Mouse (Mus musculus): ENCODE measurements around the gene Cdkl2. TPM values are rescaled to one million over a fixed set of nuclear protein-coding genes. Genes with fewer than 3 reads are reported as not detected.
A peak's percentile ranks its signal among the peaks of the same experiment; 100 is the strongest.

Gene Cdkl2
- total and polyA plus RNA-seq, 3 experiments: 0.51 to 1.0 (median 0.54) TPM

- no peak overlapping the region for H3K9ac ChIP-seq (ENCODE audit: insufficient read depth, low read depth)
- H3K4me3 ChIP-seq (replicated peaks in 1 of 3; ENCODE audit: low read depth in 2 of 3, low read length in 2 of 3, poor library complexity in 1 of 3): no peak overlapping the region
- H3K27me3 ChIP-seq (replicated peaks): no peaks in the 10 kb centered on the region
- no peaks in the 10 kb centered on the region for H3K9me3 ChIP-seq (replicated peaks; ENCODE audit: low read length)
- no peak overlapping the region for H3K27ac ChIP-seq (ENCODE audit: insufficient read depth, low read depth)
- TF ChIP-seq MAZ (IDR thresholded peaks at IDR 0.05; ENCODE audit: low read depth, low read length): no peak
- no peak for TF ChIP-seq ZC3H11A (IDR thresholded peaks at IDR 0.05; ENCODE audit: low read depth, low read length)
- TF ChIP-seq NRF1 (IDR thresholded peaks at IDR 0.05; ENCODE audit: low read depth, low read length): no peak
- no peak for TF ChIP-seq JUND (conservative IDR thresholded peaks at IDR 0.05; ENCODE audit: low read depth, low read length)
- TF ChIP-seq RCOR1 (conservative IDR thresholded peaks at IDR 0.05; ENCODE audit: low read depth, low read length): no peak
- no peak for TF ChIP-seq MXI1 (IDR thresholded peaks at IDR 0.05; ENCODE audit: low read depth, low read length)
- no peak for TF ChIP-seq TCF12 (IDR thresholded peaks at IDR 0.05; ENCODE audit: low read depth, low read length)
- TF ChIP-seq USF1 (IDR thresholded peaks at IDR 0.05; ENCODE audit: low read depth, low read length): no peak
- no peak for TF ChIP-seq RAD21 (IDR thresholded peaks at IDR 0.05; ENCODE audit: low read depth, low read length)
- no peak for TF ChIP-seq POLR2A (IDR thresholded peaks at IDR 0.05; ENCODE audit: low read depth, low read length)
- TF ChIP-seq NELFE (IDR thresholded peaks at IDR 0.05; ENCODE audit: low read depth, low read length): no peak
- no peak for TF ChIP-seq POLR2AphosphoS2 (IDR thresholded peaks at IDR 0.05; ENCODE audit: low read depth, low read length)
- TF ChIP-seq CHD2 (IDR thresholded peaks at IDR 0.05; ENCODE audit: low read length): no peak
- no peak for TF ChIP-seq ZMIZ1 (IDR thresholded peaks at IDR 0.05; ENCODE audit: low read depth, low read length)
- TF ChIP-seq JUN (IDR thresholded peaks at IDR 0.05; ENCODE audit: insufficient read depth, low read depth, low read length): no peak
- H3K4me2 ChIP-seq (ENCODE audit: insufficient read depth, low read depth, poor library complexity, severe bottlenecking): no peak overlapping the region
- no peaks in the 10 kb centered on the region for H3K79me2 ChIP-seq (replicated peaks; ENCODE audit: control insufficient read depth, extremely low read depth, insufficient read depth, poor library complexity, severe bottlenecking)
- DNase-seq (ENCODE audit: extremely low read depth): no peak
- in situ Hi-C loops (cut with MboI; ENCODE audit: low pct_ligation_motif_present, low pct_unique_long_range_greater_than_20kb, low sequenced_read_pairs): no loop called here
- H3K4me1 ChIP-seq (ENCODE audit: control insufficient read depth in 1 of 2, insufficient read depth in 2 of 2): peaks cover 14 to 16% of the 10 kb centered on the region in 2 experiments
- dilution Hi-C loops (cut with MboI; ENCODE audit: extremely low pct_ligation_motif_present, extremely low pct_unique_long_range_greater_than_20kb, low sequenced_read_pairs): no loop called here
- peaks cover 2 to 14% of the 10 kb centered on the region in 2 experiments for H3K36me3 ChIP-seq (replicated peaks in 1 of 2; ENCODE audit: control insufficient read depth in 1 of 2, insufficient read depth in 1 of 2, low read length in 1 of 2)
Observed at GRCm38 (mm10) chr5:91972046-91972445, 71.6 kb downstream of the Cdkl2 start.

DNA sequence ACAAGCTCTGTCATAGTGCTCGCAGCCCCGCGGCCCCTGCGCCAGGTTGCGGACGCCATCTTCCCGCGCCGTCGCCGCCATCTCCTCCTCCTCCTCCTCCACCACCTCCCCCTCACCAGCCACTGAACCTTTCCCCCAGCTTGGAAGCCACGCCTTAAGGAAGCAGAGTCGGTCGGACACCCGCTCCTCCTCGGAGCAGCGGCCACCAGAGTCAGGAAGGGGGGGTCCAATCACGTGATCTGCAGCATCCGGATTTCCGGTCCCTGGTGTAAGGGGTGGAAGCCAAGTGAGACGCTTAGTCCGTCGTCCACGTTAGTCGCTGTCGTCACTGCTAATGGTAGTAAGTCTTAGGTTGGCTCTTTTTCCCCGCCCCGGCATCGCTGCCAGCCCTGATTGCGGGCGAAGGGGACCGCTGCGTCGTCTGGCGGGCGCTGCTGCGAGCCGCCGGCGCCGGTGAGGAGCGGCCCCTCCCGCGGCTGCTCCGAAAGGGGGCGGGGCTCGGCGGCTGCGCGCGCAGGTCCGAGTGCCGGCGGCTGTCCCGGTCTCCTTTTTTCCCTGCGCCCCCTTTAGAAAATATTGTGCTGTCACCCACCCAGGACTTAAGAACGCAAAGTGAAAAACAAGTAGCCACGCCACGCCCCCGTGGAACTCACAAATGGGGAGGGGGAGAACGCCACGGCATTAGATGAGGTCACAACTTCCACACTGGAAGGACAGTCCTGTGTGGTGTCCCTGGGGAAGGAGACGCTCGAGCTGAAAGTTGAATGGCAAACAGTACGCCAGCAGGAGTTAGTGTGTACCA is 80.8 kb downstream of the Cdkl2 start, which contains the start of gene Rchy1:
Gene Rchy1 (minus strand): TSS at position 430 of the 802 bp plus-strand sequence.
- Histone ChIP-seq H3K4me1 (ENCODE audit: control insufficient read depth in 1 of 2, insufficient read depth in 2 of 2) (peaks cover 7 to 32% of the 10 kb centered on the region in 2 experiments; a peak in 3 of 4 replicates), H3K79me2 (replicated peaks; ENCODE audit: control insufficient read depth, extremely low read depth, insufficient read depth, poor library complexity, severe bottlenecking) (peaks cover 17% of the 10 kb centered on the region), H3K9me3 (replicated peaks; ENCODE audit: low read length) (no peaks in the 10 kb centered on the region), H3K27me3 (replicated peaks) (no peaks in the 10 kb centered on the region), H3K9ac (ENCODE audit: insufficient read depth, low read depth) (peak within 1 kb of the TSS; percentile 91), H3K4me2 (ENCODE audit: insufficient read depth, low read depth, poor library complexity, severe bottlenecking) (peak within 1 kb of the TSS; percentile 88), H3K4me3 (replicated peaks in 1 of 3; ENCODE audit: low read depth in 2 of 3, low read length in 2 of 3, poor library complexity in 1 of 3) (peak within 1 kb of the TSS; percentile 68 to 99 (median 97)), H3K36me3 (replicated peaks in 1 of 2; ENCODE audit: control insufficient read depth in 1 of 2, insufficient read depth in 1 of 2, low read length in 1 of 2) (peaks cover 5 to 16% of the 10 kb centered on the region in 2 experiments), H3K27ac (ENCODE audit: insufficient read depth, low read depth) (peak within 1 kb of the TSS; percentile 99)
- in situ Hi-C loops (cut with MboI; ENCODE audit: low pct_ligation_motif_present, low pct_unique_long_range_greater_than_20kb, low sequenced_read_pairs): no loop called here
- dilution Hi-C loops (cut with MboI; ENCODE audit: extremely low pct_ligation_motif_present, extremely low pct_unique_long_range_greater_than_20kb, low sequenced_read_pairs): no loop called here
- DNase-seq (ENCODE audit: extremely low read depth): peak; percentile 90
- TF ChIP-seq IRF4 (IDR thresholded peaks at IDR 0.05; ENCODE audit: low read depth, low read length) (peak; percentile 24), GABPA (IDR thresholded peaks at IDR 0.05; ENCODE audit: insufficient replicate concordance, low read depth, low read length) (no peak), RCOR1 (conservative IDR thresholded peaks at IDR 0.05; ENCODE audit: low read depth, low read length) (0 out of 2 replicates have a peak, but pooled peaks have one; percentile 64), RAD21 (IDR thresholded peaks at IDR 0.05; ENCODE audit: low read depth, low read length) (no peak; the same call in none of the 2 replicates), ZC3H11A (IDR thresholded peaks at IDR 0.05; ENCODE audit: low read depth, low read length) (no peak), MAZ (IDR thresholded peaks at IDR 0.05; ENCODE audit: low read depth, low read length) (peak; percentile 89), PAX5 (IDR thresholded peaks at IDR 0.05; ENCODE audit: low read length) (no peak), CHD1 (IDR thresholded peaks at IDR 0.05; ENCODE audit: low read depth, low read length) (no peak; the same call in 1 of the 2 replicates), CTCF (conservative IDR thresholded peaks at IDR 0.05 in 1 of 2, IDR thresholded peaks at IDR 0.05 in 1 of 2; ENCODE audit: low read depth in 2 of 2, low read length in 2 of 2) (peak in 1 of 2 experiments; percentile 21; a peak in 1 of 4 replicates), MAX (IDR thresholded peaks at IDR 0.05; ENCODE audit: low read length) (peak; percentile 72), NELFE (IDR thresholded peaks at IDR 0.05; ENCODE audit: low read depth, low read length) (peak; percentile 47), HCFC1 (IDR thresholded peaks at IDR 0.05; ENCODE audit: low read depth, low read length) (peak; percentile 79), SMC3 (IDR thresholded peaks at IDR 0.05; ENCODE audit: low read depth, low read length) (no peak; the same call in 1 of the 2 replicates), BHLHE40 (IDR thresholded peaks at IDR 0.05; ENCODE audit: low read depth, low read length) (peak; percentile 98), ZMIZ1 (IDR thresholded peaks at IDR 0.05; ENCODE audit: low read depth, low read length) (peak; percentile 75), ELF1 (IDR thresholded peaks at IDR 0.05; ENCODE audit: low read depth, low read length) (peak; percentile 90), SIN3A (IDR thresholded peaks at IDR 0.05; ENCODE audit: low read length) (peak; percentile 57; the same call in 1 of the 2 replicates), KAT2A (IDR thresholded peaks at IDR 0.05; ENCODE audit: insufficient replicate concordance, low read length) (0 out of 2 replicates have a peak, but pooled peaks have one; percentile 40), E2F4 (IDR thresholded peaks at IDR 0.05; ENCODE audit: insufficient replicate concordance, low read depth, low read length) (no peak), NRF1 (IDR thresholded peaks at IDR 0.05; ENCODE audit: low read depth, low read length) (peak; percentile 85), EP300 (IDR thresholded peaks at IDR 0.05; ENCODE audit: low read length) (peak; percentile 41; the same call in 1 of the 2 replicates), MXI1 (IDR thresholded peaks at IDR 0.05; ENCODE audit: low read depth, low read length) (peak; percentile 49; the same call in 1 of the 2 replicates), JUN (IDR thresholded peaks at IDR 0.05; ENCODE audit: insufficient read depth, low read depth, low read length) (0 out of 2 replicates have a peak, but pooled peaks have one; percentile 3)
